Mouse (Mus musculus) stomach, embryonic 14.5 days (tissue): ENCODE data around the gene 2300002M23Rik. TPM values are rescaled to one million over a fixed set of nuclear protein-coding genes. Genes with fewer than 3 reads are reported as not detected.

Experiments used
- ATAC-seq: fragments of 200-750 bp; cut with Nextera tagmentation; 2 replicates; pipeline ENCODE4 v1.8.0; 2017; ENCODE audit warnings: low read depth, moderate TSS enrichment; ENCODE audit not compliant: insufficient number of reproducible peaks, insufficient read depth, low FRiP score
- H3K27ac ChIP-seq: fragments of 300-500 bp; sonication (generic); 2 replicates; pipeline ENCODE4 v1.5.1; 2014; ENCODE audit warnings: mild to moderate bottlenecking, low read length, moderate library complexity, mixed read lengths
- H3K27me3 ChIP-seq: fragments of 300-500 bp; sonication (generic); 2 replicates; pipeline ENCODE4 v1.6.1; 2014; ENCODE audit warnings: low read length, control low read depth, mixed read lengths; ENCODE audit not compliant: control insufficient read depth, insufficient read depth
- H3K36me3 ChIP-seq: fragments of 300-500 bp; sonication (generic); 2 replicates; pipeline ENCODE4 v1.6.1; 2014; ENCODE audit warnings: mild to moderate bottlenecking, control low read depth, low read length, moderate library complexity, mixed read lengths; ENCODE audit not compliant: control insufficient read depth, insufficient read depth
- H3K4me1 ChIP-seq: fragments of 300-500 bp; sonication (generic); 2 replicates; pipeline ENCODE4 v1.6.1; 2014; ENCODE audit warnings: low read length, control low read depth, mixed read lengths; ENCODE audit not compliant: control insufficient read depth, insufficient read depth
- H3K4me2 ChIP-seq: fragments of 300-500 bp; sonication (generic); replicated peaks from 2 replicates; pipeline ENCODE4 v1.6.1; 2014; ENCODE audit warnings: low read depth, low read length, control low read depth
- H3K4me3 ChIP-seq: fragments of 300-500 bp; sonication (generic); 2 replicates; pipeline ENCODE4 v1.5.1; 2014; ENCODE audit warnings: low read depth, low read length, control low read depth
- H3K9ac ChIP-seq: fragments of 300-500 bp; sonication (generic); replicated peaks from 2 replicates; pipeline ENCODE4 v1.6.1; 2014; ENCODE audit warnings: low read depth, mild to moderate bottlenecking, control low read depth, low read length, moderate library complexity, mixed read lengths
- H3K9me3 ChIP-seq: fragments of 300-500 bp; sonication (generic); 2 replicates; pipeline ENCODE4 v1.6.1; 2016; ENCODE audit warnings: low read depth, low read length, control low read depth; ENCODE audit not compliant: control insufficient read depth
- WGBS: fragments of 180-500 bp; shearing (Covaris S2); extraction: QIAGEN DNeasy Blood & Tissue Kit; methylation state at CpG from one replicate; pipeline ENCODE4 v1.1.7; 2014; 5-methylcytosine and 5-hydroxymethylcytosine counted together
- polyA plus RNA-seq: library from polyadenylated mRNA; unstranded; fragments of >200 nt; fragmentation: Nextera tagmentation; extraction: Ambion mirVana; gene quantifications from 2 replicates; pipeline ENCODE4 v1.2.1, GENCODE M21; 2014

The 2300002M23Rik gene
- polyA plus RNA-seq, 1 experiment from 2014 or later: not detected

- H3K4me3 ChIP-seq: no peak overlapping the region
- H3K4me2 ChIP-seq: no peak overlapping the region
- peak overlapping the region; percentile 61 for H3K27ac ChIP-seq
- WGBS: 96% methylated on average over 4 of the region's 4 CpGs
- no peaks in the 10 kb centered on the region for H3K36me3 ChIP-seq
- H3K9me3 ChIP-seq: no peaks in the 10 kb centered on the region
- ATAC-seq: no peak
- H3K27me3 ChIP-seq: no peaks in the 10 kb centered on the region
- H3K4me1 ChIP-seq: peaks cover 7% of the 10 kb centered on the region; the same call in 1 of the 2 replicates
- no peak overlapping the region for H3K9ac ChIP-seq
Measured at GRCm38 (mm10) chr17:35550143-35550494, 17.1 kb upstream of the 2300002M23Rik start.

- Histone ChIP-seq H3K9me3 (no peaks in the 10 kb centered on the region), H3K27ac (no peak overlapping the region), H3K9ac (no peak overlapping the region), H3K4me2 (no peak overlapping the region), H3K4me3 (no peak overlapping the region), H3K4me1 (peaks cover 7% of the 10 kb centered on the region; the same call in 1 of the 2 replicates), H3K36me3 (no peaks in the 10 kb centered on the region), H3K27me3 (no peaks in the 10 kb centered on the region)
- ATAC-seq: no peak
- WGBS: 49% methylated on average over 8 of the region's 8 CpGs
Measured at GRCm38 (mm10) chr17:35550871-35551270, 16.4 kb upstream of the 2300002M23Rik start.

GRCm38 (mm10) chr17:35551881-35552414, 15.3 kb upstream of the 2300002M23Rik start, which contains the start of gene Cdsn:
TSS of gene Cdsn (plus strand) at chr17:35552128.
- no peak within 1 kb of the TSS for H3K4me3 ChIP-seq
- H3K27me3 ChIP-seq: no peaks in the 10 kb centered on the region
- H3K4me1 ChIP-seq: peaks cover 7% of the 10 kb centered on the region; the same call in 1 of the 2 replicates
- H3K9me3 ChIP-seq: no peaks in the 10 kb centered on the region
- H3K9ac ChIP-seq: no peak within 1 kb of the TSS
- 81% methylated on average over 10 of the region's 10 CpGs for WGBS
- no peaks in the 10 kb centered on the region for H3K36me3 ChIP-seq
- no peak for ATAC-seq
- no peak within 1 kb of the TSS for H3K4me2 ChIP-seq
- H3K27ac ChIP-seq: no peak within 1 kb of the TSS

- no peak overlapping the region for H3K4me2 ChIP-seq
- no peak for ATAC-seq
- H3K9ac ChIP-seq: no peak overlapping the region
- H3K27me3 ChIP-seq: no peaks in the 10 kb centered on the region
- WGBS: 80% methylated on average over 5 of the region's 5 CpGs
- H3K9me3 ChIP-seq: no peaks in the 10 kb centered on the region
- no peaks in the 10 kb centered on the region for H3K36me3 ChIP-seq
- no peak overlapping the region for H3K27ac ChIP-seq
- peaks cover 7% of the 10 kb centered on the region; the same call in 1 of the 2 replicates for H3K4me1 ChIP-seq
- H3K4me3 ChIP-seq: no peak overlapping the region
Measured at GRCm38 (mm10) chr17:35554321-35554720, 12.9 kb upstream of the 2300002M23Rik start.

- ATAC-seq: no peak
- Histone ChIP-seq H3K27ac (no peak overlapping the region), H3K4me3 (no peak overlapping the region), H3K4me2 (no peak overlapping the region), H3K9me3 (no peaks in the 10 kb centered on the region), H3K27me3 (no peaks in the 10 kb centered on the region), H3K9ac (no peak overlapping the region), H3K36me3 (no peaks in the 10 kb centered on the region), H3K4me1 (peaks cover 3% of the 10 kb centered on the region; the same call in 1 of the 2 replicates)
- 91% methylated on average over 18 of the region's 18 CpGs for WGBS
Measured at GRCm38 (mm10) chr17:35554761-35555397, 12.4 kb upstream of the 2300002M23Rik start.

- Histone ChIP-seq H3K9ac (no peak overlapping the region), H3K9me3 (no peaks in the 10 kb centered on the region), H3K4me3 (no peak overlapping the region), H3K27me3 (no peaks in the 10 kb centered on the region), H3K4me1 (peaks cover under 1% of the 10 kb centered on the region; the same call in 1 of the 2 replicates), H3K27ac (no peak overlapping the region), H3K4me2 (no peak overlapping the region), H3K36me3 (no peaks in the 10 kb centered on the region)
- WGBS: 87% methylated on average over 13 of the region's 13 CpGs
- ATAC-seq: no peak
Measured at GRCm38 (mm10) chr17:35556186-35556765, 11.0 kb upstream of the 2300002M23Rik start.

- no peaks in the 10 kb centered on the region for H3K36me3 ChIP-seq
- 26% methylated on average over 5 of the region's 5 CpGs for WGBS
- no peak overlapping the region for H3K4me3 ChIP-seq
- H3K27ac ChIP-seq: no peak overlapping the region
- H3K4me1 ChIP-seq: no peaks in the 10 kb centered on the region
- ATAC-seq: no peak
- no peaks in the 10 kb centered on the region for H3K9me3 ChIP-seq
- no peak overlapping the region for H3K4me2 ChIP-seq
- H3K9ac ChIP-seq: no peak overlapping the region
- H3K27me3 ChIP-seq: no peaks in the 10 kb centered on the region
Measured at GRCm38 (mm10) chr17:35556812-35557211, 10.4 kb upstream of the 2300002M23Rik start.

GRCm38 (mm10) chr17:35557351-35557750, 9.9 kb upstream of the 2300002M23Rik start:
- WGBS: 61% methylated on average over 9 of the region's 9 CpGs
- Histone ChIP-seq H3K4me2 (no peak overlapping the region), H3K9me3 (no peaks in the 10 kb centered on the region), H3K4me1 (no peaks in the 10 kb centered on the region), H3K4me3 (no peak overlapping the region), H3K36me3 (no peaks in the 10 kb centered on the region), H3K27ac (no peak overlapping the region), H3K27me3 (no peaks in the 10 kb centered on the region), H3K9ac (no peak overlapping the region)
- ATAC-seq: no peak
